Mouse (Mus musculus) forebrain, embryonic 15.5 days (tissue): ENCODE measurements around the gene Hnf4a. TPM values are rescaled to one million over a fixed set of nuclear protein-coding genes. Genes with fewer than 3 reads are reported as not detected.
A peak's percentile ranks its signal among the peaks of the same experiment; 100 is the strongest.
"Not testable (repeated sequence)": the region's sequence is repeated elsewhere in the genome, so short reads cannot be mapped to it uniquely, and the experiment has no call there.

Source experiments
- ATAC-seq: fragments of 200-750 bp; cut with Nextera tagmentation; replicated peaks from 2 replicates; pipeline ENCODE4 v1.8.0; 2017; ENCODE audit warnings: mild to moderate bottlenecking, moderate TSS enrichment, moderate library complexity
- H3K27ac ChIP-seq: fragments of 300-500 bp; sonication (generic); replicated peaks from 2 replicates; pipeline ENCODE4 v1.5.1; 2015; ENCODE audit warnings: mild to moderate bottlenecking, inconsistent platforms
- H3K27me3 ChIP-seq: fragments of 300-500 bp; sonication (generic); 2 replicates; pipeline ENCODE4 v1.6.1; 2015; ENCODE audit warnings: inconsistent platforms
- H3K36me3 ChIP-seq: fragments of 300-500 bp; sonication (generic); 2 replicates; pipeline ENCODE4 v1.6.1; 2015; ENCODE audit warnings: mild to moderate bottlenecking, inconsistent platforms
- H3K4me1 ChIP-seq: fragments of 300-500 bp; sonication (generic); 2 replicates; pipeline ENCODE4 v1.6.1; 2015; ENCODE audit warnings: inconsistent platforms
- H3K4me2 ChIP-seq: fragments of 300-500 bp; sonication (generic); replicated peaks from 2 replicates; pipeline ENCODE4 v1.6.1; 2015; ENCODE audit warnings: mild to moderate bottlenecking, inconsistent platforms
- H3K4me3 ChIP-seq: fragments of 300-500 bp; sonication (generic); 2 replicates; pipeline ENCODE4 v1.5.1; 2015; ENCODE audit warnings: mild to moderate bottlenecking, inconsistent platforms
- H3K9ac ChIP-seq: fragments of 300-500 bp; sonication (generic); replicated peaks from 2 replicates; pipeline ENCODE4 v1.6.1; 2015; ENCODE audit warnings: mild to moderate bottlenecking, inconsistent platforms
- H3K9me3 ChIP-seq: fragments of 300-500 bp; sonication (generic); 2 replicates; pipeline ENCODE4 v1.6.1; 2016; ENCODE audit warnings: inconsistent platforms
- WGBS: fragments of 180-500 bp; shearing (Covaris S2); methylation state at CpG from one replicate; pipeline ENCODE4 v1.1.7; 2015; ENCODE audit warnings: mixed read lengths; 5-methylcytosine and 5-hydroxymethylcytosine counted together
- polyA plus RNA-seq: library from polyadenylated mRNA; unstranded; fragments of >200 nt; fragmentation: Nextera tagmentation; extraction: Ambion mirVana; gene quantifications from 2 replicates; pipeline ENCODE4 v1.2.1, GENCODE M21; 2015

Gene Hnf4a
- not detected in 2 replicates for polyA plus RNA-seq

GRCm38 (mm10) chr2:163506300-163507004 lies at the start of gene Hnf4a:
Gene Hnf4a, plus strand, starts transcription at chr2:163506808.
- no peak for ATAC-seq
- H3K9ac ChIP-seq, result no peak within 1 kb of the TSS
- 93% methylated on average over 10 of the region's 10 CpGs for WGBS

GRCm38 (mm10) chr2:163458539-163459265 lies 47.9 kb upstream of the Hnf4a start:
- 0 out of 2 replicates have a peak, but pooled peaks cover 11% of the 10 kb centered on the region for H3K4me1 ChIP-seq
- no peaks in the 10 kb centered on the region for H3K9me3 ChIP-seq
- no peaks in the 10 kb centered on the region for H3K27me3 ChIP-seq
- H3K27ac ChIP-seq, result no peak overlapping the region
- WGBS, result 57% methylated on average over 27 of the region's 27 CpGs
- H3K9ac ChIP-seq, result no peak overlapping the region
- peaks cover 15% of the 10 kb centered on the region for H3K36me3 ChIP-seq
- H3K4me2 ChIP-seq, result peak overlapping the region; percentile 32
- ATAC-seq, result peak; percentile 38; the same call in 1 of the 2 replicates
- H3K4me3 ChIP-seq, result 0 out of 2 replicates have a peak overlapping the region, but pooled peaks have one; percentile 12

More at GRCm38 (mm10) chr2:163506300-163507004, at the start of gene Hnf4a:
- H3K27me3 ChIP-seq, result no peaks in the 10 kb centered on the region
- no peak within 1 kb of the TSS for H3K4me3 ChIP-seq
- H3K4me2 ChIP-seq, result no peak within 1 kb of the TSS
- no peaks in the 10 kb centered on the region for H3K4me1 ChIP-seq
- H3K27ac ChIP-seq, result no peak within 1 kb of the TSS
- no peaks in the 10 kb centered on the region for H3K9me3 ChIP-seq
- no peaks in the 10 kb centered on the region for H3K36me3 ChIP-seq

- H3K4me2 ChIP-seq, result peak overlapping the region; percentile 32
- H3K4me3 ChIP-seq, result peak overlapping the region; percentile 12; the same call in 1 of the 2 replicates
- H3K27ac ChIP-seq, result no peak overlapping the region
- H3K9ac ChIP-seq, result no peak overlapping the region
- peaks cover 8% of the 10 kb centered on the region for H3K36me3 ChIP-seq
- peak; percentile 63 for ATAC-seq
- no peaks in the 10 kb centered on the region for H3K9me3 ChIP-seq
- 30% methylated on average over 10 of the region's 10 CpGs for WGBS
- H3K4me1 ChIP-seq, result 0 out of 2 replicates have a peak, but pooled peaks cover 11% of the 10 kb centered on the region
- H3K27me3 ChIP-seq, result no peaks in the 10 kb centered on the region
These were observed 47.2 kb upstream of the Hnf4a start for GRCm38 (mm10) chr2:163459380-163459779.

- no peak for ATAC-seq
- no peak overlapping the region for H3K4me2 ChIP-seq
- H3K9me3 ChIP-seq, result no peaks in the 10 kb centered on the region
- H3K9ac ChIP-seq, result no peak overlapping the region
- no peak overlapping the region for H3K4me3 ChIP-seq
- no peak overlapping the region for H3K27ac ChIP-seq
- 0 out of 2 replicates have a peak, but pooled peaks cover under 1% of the 10 kb centered on the region for H3K36me3 ChIP-seq
- WGBS, result 89% methylated on average over 8 of the region's 8 CpGs
- H3K27me3 ChIP-seq, result no peaks in the 10 kb centered on the region
- 0 out of 2 replicates have a peak, but pooled peaks cover 11% of the 10 kb centered on the region for H3K4me1 ChIP-seq
These were observed 46.0 kb upstream of the Hnf4a start for GRCm38 (mm10) chr2:163460622-163461021.

GRCm38 (mm10) chr2:163461307-163461706 lies 45.3 kb upstream of the Hnf4a start:
- H3K27me3 ChIP-seq, ATAC-seq: not testable (repeated sequence)
- 91% methylated on average over 9 of the region's 9 CpGs for WGBS

GRCm38 (mm10) chr2:163462386-163462785 lies 44.2 kb upstream of the Hnf4a start:
- WGBS, result 82% methylated on average over 5 of the region's 5 CpGs
- H3K4me1 ChIP-seq, result 0 out of 2 replicates have a peak, but pooled peaks cover 11% of the 10 kb centered on the region
- no peak for ATAC-seq
- H3K9ac ChIP-seq, result no peak overlapping the region
- H3K4me2 ChIP-seq, result no peak overlapping the region
- H3K27ac ChIP-seq, result no peak overlapping the region
- H3K4me3 ChIP-seq, result no peak overlapping the region
- H3K9me3 ChIP-seq, result no peaks in the 10 kb centered on the region
- H3K36me3 ChIP-seq, result no peaks in the 10 kb centered on the region
- H3K27me3 ChIP-seq, result no peaks in the 10 kb centered on the region

More at GRCm38 (mm10) chr2:163461307-163461706, 45.3 kb upstream of the Hnf4a start:
- not testable (repeated sequence) for H3K36me3 ChIP-seq, H3K9me3 ChIP-seq, H3K4me3 ChIP-seq, H3K4me2 ChIP-seq, H3K27ac ChIP-seq, H3K9ac ChIP-seq
- 0 out of 2 replicates have a peak, but pooled peaks cover 11% of the 10 kb centered on the region for H3K4me1 ChIP-seq

GRCm38 (mm10) chr2:163462801-163463200 lies 43.8 kb upstream of the Hnf4a start:
- H3K9ac ChIP-seq, result no peak overlapping the region
- no peak for ATAC-seq
- no peaks in the 10 kb centered on the region for H3K9me3 ChIP-seq
- WGBS, result 78% methylated on average over 11 of the region's 11 CpGs
- no peak overlapping the region for H3K27ac ChIP-seq
- H3K27me3 ChIP-seq, result no peaks in the 10 kb centered on the region
- H3K4me3 ChIP-seq, result no peak overlapping the region
- 0 out of 2 replicates have a peak, but pooled peaks cover 11% of the 10 kb centered on the region for H3K4me1 ChIP-seq
- no peak overlapping the region for H3K4me2 ChIP-seq
- peaks cover 3% of the 10 kb centered on the region; the same call in 1 of the 2 replicates for H3K36me3 ChIP-seq

- H3K9ac ChIP-seq, result no peak overlapping the region
- no peak for ATAC-seq
- WGBS, result 70% methylated on average over 10 of the region's 10 CpGs
These were observed 43.3 kb upstream of the Hnf4a start for GRCm38 (mm10) chr2:163463251-163463769.

GRCm38 (mm10) chr2:163463998-163464397 lies 42.6 kb upstream of the Hnf4a start:
- no peak overlapping the region for H3K27ac ChIP-seq
- no peak for ATAC-seq
- no peak overlapping the region for H3K4me2 ChIP-seq
- no peak overlapping the region for H3K4me3 ChIP-seq
- no peak overlapping the region for H3K9ac ChIP-seq
- H3K9me3 ChIP-seq, result no peaks in the 10 kb centered on the region
- 84% methylated on average over 4 of the region's 4 CpGs for WGBS
- H3K27me3 ChIP-seq, result no peaks in the 10 kb centered on the region
- H3K4me1 ChIP-seq, result 0 out of 2 replicates have a peak, but pooled peaks cover 5% of the 10 kb centered on the region
- peaks cover 15% of the 10 kb centered on the region for H3K36me3 ChIP-seq

More at GRCm38 (mm10) chr2:163463251-163463769, 43.3 kb upstream of the Hnf4a start:
- no peak overlapping the region for H3K4me2 ChIP-seq
- H3K9me3 ChIP-seq, result no peaks in the 10 kb centered on the region
- H3K27me3 ChIP-seq, result no peaks in the 10 kb centered on the region
- H3K4me1 ChIP-seq, result 0 out of 2 replicates have a peak, but pooled peaks cover 11% of the 10 kb centered on the region
- peaks cover 8% of the 10 kb centered on the region; the same call in 1 of the 2 replicates for H3K36me3 ChIP-seq
- no peak overlapping the region for H3K4me3 ChIP-seq
- no peak overlapping the region for H3K27ac ChIP-seq

GRCm38 (mm10) chr2:163464562-163464961 lies 42.0 kb upstream of the Hnf4a start:
- no peak overlapping the region for H3K9ac ChIP-seq
- no peak overlapping the region for H3K27ac ChIP-seq
- WGBS, result 76% methylated on average over 6 of the region's 6 CpGs
- no peaks in the 10 kb centered on the region for H3K9me3 ChIP-seq
- H3K27me3 ChIP-seq, result no peaks in the 10 kb centered on the region
- H3K36me3 ChIP-seq, result peaks cover 20% of the 10 kb centered on the region
- no peaks in the 10 kb centered on the region for H3K4me1 ChIP-seq
- no peak overlapping the region for H3K4me3 ChIP-seq
- H3K4me2 ChIP-seq, result no peak overlapping the region
- ATAC-seq, result no peak

GRCm38 (mm10) chr2:163466771-163467170 lies 39.8 kb upstream of the Hnf4a start:
- Histone ChIP-seq H3K4me3 (no peak overlapping the region), H3K4me1 (peaks cover 9% of the 10 kb centered on the region), H3K36me3 (peaks cover 22% of the 10 kb centered on the region), H3K9ac (no peak overlapping the region), H3K27ac (no peak overlapping the region), H3K4me2 (no peak overlapping the region), H3K27me3 (no peaks in the 10 kb centered on the region), H3K9me3 (no peaks in the 10 kb centered on the region)
- WGBS, result 86% methylated on average over 8 of the region's 8 CpGs
- no peak for ATAC-seq

GRCm38 (mm10) chr2:163467585-163467984 lies 39.0 kb upstream of the Hnf4a start:
- Histone ChIP-seq H3K9me3 (no peaks in the 10 kb centered on the region), H3K4me3 (no peak overlapping the region), H3K27ac (no peak overlapping the region), H3K27me3 (no peaks in the 10 kb centered on the region), H3K4me2 (no peak overlapping the region), H3K4me1 (peaks cover 11% of the 10 kb centered on the region), H3K9ac (no peak overlapping the region), H3K36me3 (peaks cover 22% of the 10 kb centered on the region)
- ATAC-seq, result no peak
- WGBS, result 92% methylated on average over 6 of the region's 6 CpGs
